Mouse (Mus musculus) Patski (cell line): Measurements from ENCODE around the gene Tpst1. TPM values are rescaled to one million over a fixed set of nuclear protein-coding genes. Genes with fewer than 3 reads are reported as not detected.

Experiments
- ATAC-seq: fragments of 100-300 bp; one replicate; pipeline ENCODE4 v1.8.0; 2021
- CTCF ChIA-PET: fragments of 350-600 bp; sonication (Branson Sonifier 250); formaldehyde crosslinking; loops from one replicate; lab custom pipeline; 2022; ENCODE audit warnings: inconsistent platforms; lab: Charles Lee
- POLR2A ChIA-PET: fragments of 350-600 bp; sonication (Branson Sonifier 250); formaldehyde crosslinking; loops from one replicate; lab custom pipeline; 2022; ENCODE audit warnings: antibody characterized with exemption, inconsistent platforms; lab: Charles Lee
- DNase-seq: peaks from one replicate; pipeline ENCODE4 v3.0.0-alpha.2; 2011; ENCODE audit warnings: low read depth, low spot score
- H3K27me3 ChIP-seq: fragments of 371-371 bp; one replicate; pipeline ENCODE4 v1.5.1; 2021
- CTCF ChIP-seq: fragments of 100-300 bp; IDR thresholded peaks from one replicate; pipeline ENCODE4 v1.5.1; 2021
- in situ Hi-C: fragments of 300-500 bp; cut with MboI; formaldehyde crosslinking; loops from 3 replicates; pipeline ENCODE4 v1.11.1; 2018; ENCODE audit warnings: low pct_unique_long_range_greater_than_20kb, mixed read lengths
- polyA plus RNA-seq: library from polyadenylated mRNA; unstranded; gene quantifications from one replicate; pipeline ENCODE4 v1.2.3, GENCODE M21; 2021

The Tpst1 gene
- polyA plus RNA-seq, 1 experiment from 2014 or later = 18.3 TPM

DNA sequence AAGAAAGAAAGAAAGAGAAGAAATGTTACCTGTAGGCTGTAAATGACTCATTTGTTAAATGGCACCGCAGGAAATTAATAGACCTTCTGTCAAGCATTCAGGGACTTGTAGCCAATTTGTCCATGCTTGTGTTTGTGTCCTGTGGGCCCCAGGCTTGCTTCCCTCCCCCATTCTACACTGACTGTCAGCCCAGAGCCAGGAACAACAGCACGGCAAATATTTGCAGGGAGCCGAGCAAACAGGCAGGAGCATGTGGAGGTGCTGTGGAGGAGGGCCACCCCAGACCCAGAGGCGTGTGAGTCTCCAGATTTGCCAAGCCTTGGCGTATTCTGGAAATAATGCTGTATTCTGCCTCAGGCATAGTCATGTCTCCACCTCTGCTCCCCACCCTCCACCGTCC lies 1.4 kb downstream of the Tpst1 start:
- in situ Hi-C loops = no loop called here
- H3K27me3 ChIP-seq = no peaks in the 10 kb centered on the region
- ChIA-PET POLR2A (no interaction called here), CTCF (no interaction called here)
- ATAC-seq (no peak), DNase-seq (no peak)
- TF ChIP-seq CTCF = no peak

DNA sequence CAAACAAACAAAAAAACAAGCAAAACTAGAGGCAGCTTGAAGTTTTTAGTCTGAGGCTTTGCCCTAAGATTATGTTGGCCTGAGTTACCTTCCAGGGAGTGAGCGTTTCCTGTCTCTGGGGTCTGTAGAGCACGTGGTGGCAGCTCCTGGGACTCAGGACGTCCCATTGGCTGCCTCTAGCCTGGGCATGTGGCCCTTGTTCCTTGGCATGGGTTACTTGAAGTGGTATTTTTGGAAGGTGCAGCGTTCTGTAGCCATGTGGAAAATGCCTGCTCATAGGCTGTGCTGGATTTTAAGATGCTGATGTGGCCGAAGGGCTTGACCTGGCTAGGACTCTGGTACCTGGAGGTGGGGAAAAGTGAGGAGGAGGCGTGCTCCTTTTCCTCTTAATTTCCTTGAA lies 3.3 kb downstream of the Tpst1 start:
- ChIA-PET CTCF (interaction anchor here (0.7 to 1.4 kb wide), 3 partner anchors 10 to 64 kb away, joined by 3 read pairs; no protein-coding TSS in a partner anchor), POLR2A (interaction anchor here (0.8 kb wide), 1 partner anchor 65 kb away, joined by 3 read pairs; no protein-coding TSS in a partner anchor)
- no peak for DNase-seq
- TF ChIP-seq CTCF = no peak
- in situ Hi-C loops = no loop called here
- no peak for ATAC-seq
- no peaks in the 10 kb centered on the region for H3K27me3 ChIP-seq

DNA sequence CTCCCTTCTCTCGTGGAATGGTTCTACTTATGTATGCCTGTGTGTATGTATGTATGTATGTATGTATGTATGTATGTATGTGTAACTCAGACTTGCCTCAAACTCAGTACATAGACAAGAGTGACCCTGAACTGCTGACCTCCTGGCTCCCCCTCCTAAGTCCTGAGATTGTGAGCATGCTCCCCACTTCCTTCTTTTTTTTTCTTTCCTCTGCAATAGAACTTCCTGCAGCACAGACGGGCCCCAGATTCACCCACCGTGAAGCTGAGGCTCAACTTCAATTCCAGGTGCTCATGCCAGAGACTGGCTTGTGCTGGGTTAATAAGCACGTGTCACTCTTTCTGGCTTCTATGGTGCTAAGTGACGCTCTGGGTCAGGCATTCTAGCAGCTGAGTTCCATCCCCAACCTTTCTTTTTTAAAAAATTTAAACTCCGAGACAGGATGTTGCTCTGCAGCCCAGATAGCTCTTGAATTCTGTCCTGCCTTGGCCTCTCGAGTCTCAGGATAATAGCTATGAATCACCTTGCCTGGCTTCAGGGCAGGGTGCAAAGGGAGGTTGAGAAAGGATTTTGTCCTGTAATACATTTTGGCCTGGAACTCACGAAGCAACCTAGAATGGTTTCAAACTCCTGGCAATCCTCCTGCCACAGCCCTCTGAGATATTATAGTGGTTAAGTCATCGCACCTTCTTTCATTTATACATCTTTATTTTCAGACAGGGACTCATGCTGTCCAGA lies 5.1 kb downstream of the Tpst1 start:
- H3K27me3 ChIP-seq = no peaks in the 10 kb centered on the region
- DNase-seq (no peak), ATAC-seq (no peak)
- in situ Hi-C loops = no loop called here
- CTCF ChIA-PET = interaction anchor here (1.0 to 2.9 kb wide), 9 partner anchors 9 to 85 kb away, joined by 3 to 9 read pairs (median 5); no protein-coding TSS in a partner anchor
- POLR2A ChIA-PET = interaction anchor here (0.9 to 1.2 kb wide), 2 partner anchors 23 to 69 kb away, joined by 3 read pairs; no protein-coding TSS in a partner anchor
- no peak for TF ChIP-seq CTCF

- POLR2A ChIA-PET = interaction anchor here (0.9 to 1.2 kb wide), 2 partner anchors 22 to 69 kb away, joined by 3 read pairs; no protein-coding TSS in a partner anchor
- no peaks in the 10 kb centered on the region for H3K27me3 ChIP-seq
- in situ Hi-C loops = no loop called here
- no peak for ATAC-seq
- no peak for TF ChIP-seq CTCF
- no peak for DNase-seq
- CTCF ChIA-PET = interaction anchor here (1.0 to 2.9 kb wide), 10 partner anchors 10 to 84 kb away, joined by 3 to 9 read pairs (median 5); no protein-coding TSS in a partner anchor
Measured at GRCm38 (mm10) chr5:130078834-130079156, 5.7 kb downstream of the Tpst1 start.

DNA sequence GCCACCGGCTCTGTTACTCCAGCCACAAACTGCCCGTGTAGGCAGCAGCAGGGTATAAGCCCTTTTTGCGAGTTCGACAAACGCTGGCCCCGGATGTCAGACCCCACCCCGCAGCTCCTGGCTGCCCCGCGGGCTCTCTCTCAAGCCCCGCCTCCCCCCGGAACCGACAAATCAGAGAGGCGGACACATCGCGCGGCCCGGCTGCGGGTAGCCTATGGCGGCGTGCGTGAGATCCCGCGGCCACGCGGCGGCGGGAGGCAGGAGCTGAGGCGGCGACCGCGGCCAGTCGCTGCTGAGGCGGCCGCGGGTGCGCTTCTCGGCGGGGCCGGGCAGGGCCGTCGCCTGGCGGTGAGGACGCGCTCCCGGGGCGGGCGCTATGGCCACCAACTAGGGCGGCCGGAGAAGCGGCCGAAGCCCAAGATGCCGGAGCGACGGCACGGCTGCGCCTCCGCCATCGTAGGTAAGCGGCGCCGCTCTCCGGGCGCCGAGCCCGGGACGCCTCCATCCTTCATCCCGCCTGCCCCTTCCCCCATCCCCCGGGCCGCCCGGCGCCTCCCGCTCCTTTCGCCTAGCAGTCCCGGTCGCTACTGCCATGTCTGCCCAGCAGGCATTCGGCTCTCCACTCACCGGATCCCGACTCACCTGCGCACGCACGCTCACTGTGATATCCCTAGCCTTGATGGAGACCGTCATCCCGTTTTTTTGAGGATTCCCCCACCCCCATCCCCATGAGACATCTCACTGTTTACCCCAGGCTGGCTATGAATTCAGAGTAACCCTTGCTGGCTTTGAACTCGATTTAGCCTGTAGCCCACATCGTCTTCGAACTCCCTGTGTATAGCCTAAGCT lies 6.3 kb downstream of the Tpst1 start:
- ChIA-PET POLR2A (interaction anchor here (1.2 kb wide), 1 partner anchor 22 kb away, joined by 3 read pairs; no protein-coding TSS in a partner anchor), CTCF (interaction anchor here (1.0 to 2.9 kb wide), 9 partner anchors 10 to 84 kb away, joined by 3 to 9 read pairs (median 5); no protein-coding TSS in a partner anchor)
- no peaks in the 10 kb centered on the region for H3K27me3 ChIP-seq
- peak; percentile 97 for ATAC-seq
- in situ Hi-C loops = no loop called here
- DNase-seq = no peak
- TF ChIP-seq CTCF = no peak

- no peaks in the 10 kb centered on the region for H3K27me3 ChIP-seq
- POLR2A ChIA-PET = no interaction called here
- DNase-seq (no peak), ATAC-seq (no peak)
- CTCF ChIA-PET = interaction anchor here (1.1 to 2.9 kb wide), 4 partner anchors 11 to 49 kb away, joined by 3 to 7 read pairs (median 5); no protein-coding TSS in a partner anchor
- in situ Hi-C loops = no loop called here
- no peak for TF ChIP-seq CTCF
Measured at GRCm38 (mm10) chr5:130080051-130080681, 7.0 kb downstream of the Tpst1 start.

DNA sequence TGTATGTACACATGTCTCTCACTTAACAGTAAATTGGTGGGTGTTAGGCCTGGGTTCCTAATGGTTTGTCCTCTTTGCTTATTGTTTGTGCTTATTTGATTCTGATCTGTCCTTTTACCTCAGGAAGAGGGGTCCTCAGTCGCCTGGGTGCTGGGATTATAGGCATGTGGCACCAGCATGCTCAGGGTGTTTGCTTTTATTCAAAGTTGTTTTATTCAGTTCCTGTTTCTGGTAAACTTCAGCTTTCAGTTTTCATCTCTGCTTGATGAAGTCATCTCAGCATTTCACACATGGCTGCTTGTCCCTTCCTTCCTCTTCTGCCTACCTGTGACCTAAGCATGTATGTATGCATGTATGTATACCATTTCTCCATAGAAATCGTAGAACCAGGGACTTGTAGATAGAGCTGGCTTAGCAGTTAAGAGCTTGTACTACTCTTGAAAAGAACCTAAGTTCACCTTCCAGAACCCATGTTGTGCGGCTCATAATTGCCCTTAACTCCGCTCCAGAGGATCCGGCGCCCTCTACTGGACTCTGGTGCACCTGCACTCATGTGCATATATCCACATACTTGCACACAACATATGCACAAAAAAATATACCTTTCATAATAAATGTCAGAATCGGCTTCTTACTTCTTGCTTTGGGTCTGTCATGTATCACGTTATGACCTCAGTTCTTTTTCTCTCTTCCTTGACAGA lies 8.2 kb downstream of the Tpst1 start:
- CTCF ChIA-PET = interaction anchor here (1.1 to 1.6 kb wide), 2 partner anchors 16 to 48 kb away, joined by 3 to 5 read pairs; no protein-coding TSS in a partner anchor
- in situ Hi-C loops = no loop called here
- no peaks in the 10 kb centered on the region for H3K27me3 ChIP-seq
- DNase-seq (no peak), ATAC-seq (no peak)
- peak; percentile 60 for TF ChIP-seq CTCF
- POLR2A ChIA-PET = interaction anchor here (0.6 kb wide), 1 partner anchor 26 kb away, joined by 4 read pairs; no protein-coding TSS in a partner anchor

DNA sequence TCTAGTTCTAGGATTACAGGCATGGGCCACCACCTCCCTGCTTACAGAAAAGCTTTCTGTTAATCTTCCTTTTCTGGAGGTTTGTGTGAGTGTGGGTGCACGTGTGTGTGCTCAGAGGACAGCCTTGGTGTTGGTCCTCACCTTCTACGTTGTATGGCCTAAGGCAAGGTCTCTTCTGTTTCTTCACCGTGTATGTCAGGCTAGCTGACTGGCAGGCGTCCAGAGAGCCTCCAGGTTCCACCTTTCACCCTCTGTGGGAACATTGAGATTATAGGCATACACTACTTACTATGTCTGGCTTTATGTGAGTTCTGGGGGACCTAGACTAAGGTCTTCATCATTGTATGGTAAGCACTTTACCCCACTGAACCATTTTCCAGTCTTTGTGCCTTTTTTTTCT lies 9.3 kb downstream of the Tpst1 start:
- H3K27me3 ChIP-seq = no peaks in the 10 kb centered on the region
- ATAC-seq (no peak), DNase-seq (no peak)
- TF ChIP-seq CTCF = no peak
- CTCF ChIA-PET = interaction anchor here (0.8 kb wide), 1 partner anchor 10 kb away, joined by 3 read pairs; no protein-coding TSS in a partner anchor
- in situ Hi-C loops = no loop called here
- POLR2A ChIA-PET = no interaction called here

DNA sequence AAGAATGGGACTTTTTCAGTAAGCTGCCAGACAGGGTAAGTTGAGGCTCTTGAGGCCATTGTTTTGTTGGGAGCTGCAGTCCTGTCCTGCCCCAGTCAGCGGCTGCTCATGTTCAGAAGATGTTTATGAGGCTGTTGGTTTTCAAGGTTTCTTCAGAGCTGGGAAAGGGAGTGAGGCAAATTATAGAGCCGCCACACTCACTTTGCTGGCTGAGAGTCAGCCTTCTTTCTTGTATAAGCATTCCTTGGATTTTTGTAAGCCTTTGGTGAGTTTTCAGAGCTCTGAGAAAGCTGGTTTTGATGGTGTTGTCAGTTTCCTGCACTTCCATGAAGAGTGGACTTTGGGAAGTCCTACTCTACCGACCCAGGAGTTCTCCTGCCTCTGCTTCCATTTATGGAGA lies 11.1 kb downstream of the Tpst1 start:
- H3K27me3 ChIP-seq = no peaks in the 10 kb centered on the region
- ChIA-PET CTCF (interaction anchor here (0.7 to 1.8 kb wide), 4 partner anchors 12 to 55 kb away, joined by 3 to 6 read pairs (median 4); no protein-coding TSS in a partner anchor), POLR2A (no interaction called here)
- no peak for TF ChIP-seq CTCF
- in situ Hi-C loops = no loop called here
- ATAC-seq (no peak), DNase-seq (no peak)
